Mouse (Mus musculus) myocyte (in vitro differentiated cells): ENCODE measurements around the gene Tspan5.

ENCODE experiments used
- E2F4 ChIP-seq: IDR thresholded peaks from one replicate; pipeline ENCODE4 v1.6.1; 2011; ENCODE audit warnings: mild to moderate bottlenecking, control low read depth, moderate library complexity; ENCODE audit not compliant: insufficient read depth
- MAX ChIP-seq: IDR thresholded peaks from one replicate; pipeline ENCODE4 v1.6.1; 2011; ENCODE audit warnings: low read depth, mild to moderate bottlenecking, control low read depth
- POLR2A ChIP-seq: IDR thresholded peaks from one replicate; pipeline ENCODE4 v1.6.1; 2011; ENCODE audit warnings: low read depth, mild to moderate bottlenecking, control low read depth, moderate library complexity; ENCODE audit not compliant: insufficient read length
- POLR2AphosphoS2 ChIP-seq: IDR thresholded peaks from one replicate; pipeline ENCODE4 v1.6.1; 2011; ENCODE audit warnings: low read depth, control low read depth; ENCODE audit not compliant: insufficient read length
- TCF12 ChIP-seq: IDR thresholded peaks from one replicate; pipeline ENCODE4 v1.6.1; 2011; ENCODE audit warnings: mild to moderate bottlenecking, control low read depth; ENCODE audit not compliant: poor library complexity, insufficient read depth, severe bottlenecking
- USF1 ChIP-seq: IDR thresholded peaks from one replicate; pipeline ENCODE4 v1.6.1; 2011; ENCODE audit warnings: low read depth, mild to moderate bottlenecking, control low read depth, moderate library complexity

GRCm38 (mm10) chr3:138788489-138788850 is 46.5 kb downstream of the Tspan5 start:
- TF ChIP-seq POLR2A, result no peak
- TF ChIP-seq MAX, result no peak
- TF ChIP-seq TCF12, result no peak
- TF ChIP-seq USF1, result no peak
- TF ChIP-seq POLR2AphosphoS2, result no peak
- no peak for TF ChIP-seq E2F4
